8 mouse cellular contexts compared by ENCODE assay signal in the genomic region with DNA sequence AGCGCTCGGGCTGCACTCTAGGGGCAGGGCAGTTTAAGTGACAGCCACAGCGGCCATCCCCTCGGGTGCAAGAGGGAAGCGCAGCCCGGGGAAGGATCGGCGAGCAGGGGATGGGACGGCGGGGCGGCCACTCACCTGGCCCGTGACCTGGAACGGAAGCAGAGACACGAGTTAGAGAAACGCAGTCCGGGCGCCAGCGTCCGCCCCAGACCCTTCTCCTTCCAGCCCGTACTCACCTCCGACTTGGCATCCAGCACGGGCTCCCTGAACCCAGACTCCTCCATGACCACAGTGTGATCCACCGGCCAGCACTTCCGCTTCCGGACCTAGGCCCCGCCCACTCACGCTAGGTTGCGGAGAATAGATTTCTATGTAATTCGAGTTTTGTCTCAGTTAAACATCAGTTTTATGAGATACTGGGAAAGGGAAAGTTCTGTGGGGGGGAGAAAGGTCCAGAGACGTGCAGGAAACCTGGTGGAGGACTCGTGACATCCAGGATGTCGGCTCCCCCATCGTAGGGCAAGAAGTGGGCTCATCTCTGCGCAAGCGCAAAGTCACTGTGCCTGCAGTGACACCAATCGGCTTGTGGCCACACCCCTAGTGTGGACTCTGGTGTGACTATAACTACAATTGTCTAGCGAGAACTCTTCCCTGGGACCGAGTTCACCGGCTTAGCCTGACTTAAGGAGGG. TPM values are rescaled to one million over a fixed set of nuclear protein-coding genes. Genes with fewer than 3 reads are reported as not detected.
DNase-seq lines count a peak whose midpoint lies in the region; ATAC-seq lines count a peak whose summit lies in the region.

Gene Commd6 (minus strand): TSS at position 534 of the 691 bp plus-strand sequence.

- peak within 1 kb of the TSS; percentile 67 for H3K4me3 ChIP-seq in hindbrain, embryonic 16.5 days (ENCODE audit: low read length)
- H3K4me3 ChIP-seq in macrophage (ENCODE audit: inconsistent target): peak within 1 kb of the TSS; percentile 74

- H3K4me1 ChIP-seq in hindbrain, embryonic 16.5 days (ENCODE audit: control insufficient read depth, insufficient read depth, low read depth, low read length): peaks cover 4% of the 10 kb centered on the region

- H3K9ac ChIP-seq in hindbrain, embryonic 16.5 days (ENCODE audit: low read depth, low read length): peak within 1 kb of the TSS; percentile 90

- H3K27ac ChIP-seq in hindbrain, embryonic 16.5 days (ENCODE audit: low read depth, low read length): peak within 1 kb of the TSS; percentile 90
- H3K27ac ChIP-seq in macrophage: peak within 1 kb of the TSS; percentile 84

- H3K27me3 ChIP-seq in hindbrain, embryonic 16.5 days (replicated peaks; ENCODE audit: control insufficient read depth, insufficient read depth, low read length): no peaks in the 10 kb centered on the region

- H3K36me3 ChIP-seq in hindbrain, embryonic 16.5 days (ENCODE audit: control insufficient read depth, insufficient read depth, low read length): peaks cover 3% of the 10 kb centered on the region; the same call in 1 of the 2 replicates
- H3K36me3 ChIP-seq in macrophage (ENCODE audit: inconsistent target): peaks cover 7% of the 10 kb centered on the region; the same call in 1 of the 2 replicates

- WGBS in hindbrain, embryonic 16.5 days: 0% methylated on average over 38 of the region's 39 CpGs
- WGBS in macrophage (ENCODE audit: missing documents): 1% methylated on average over 39 of the region's 39 CpGs

- peak; percentile 89 for DNase-seq in T-cell, adult 2 months (ENCODE audit: low spot score)
- peak; percentile 91 to 92 for DNase-seq in cerebellum, postnatal 36 days
- DNase-seq in gastrocnemius, adult 18-20 months (ENCODE audit: low spot score): peak; percentile 93
- DNase-seq in left cerebral cortex, adult 18-20 months (ENCODE audit: low spot score in 2 of 2): peak; percentile 88 to 93
- peak; percentile 95 for DNase-seq in right cerebral cortex, adult 18-20 months
- peak; percentile 63 for DNase-seq in urinary bladder, postnatal 10 days (ENCODE audit: low spot score)

- peaks cover 13% of the 10 kb centered on the region for H3K79me2 ChIP-seq in macrophage (ENCODE audit: inconsistent target)

- peak; percentile 99 for ATAC-seq in hindbrain, embryonic 16.5 days

- peak within 1 kb of the TSS; percentile 90 for H3K4me2 ChIP-seq in hindbrain, embryonic 16.5 days (ENCODE audit: low read length)

- H3K9me3 ChIP-seq in hindbrain, embryonic 16.5 days (ENCODE audit: control insufficient read depth, low read length): no peaks in the 10 kb centered on the region

RNA-seq across cellular contexts. Expression of gene Commd6, which starts in this region (rescaled TPM):
- total RNA-seq in gastrocnemius, adult 18-20 months (2021): 10 to 100 TPM; 12.5 to 16.7 TPM
- polyA plus RNA-seq in hindbrain, embryonic 16.5 days (2015; fragmentation: Nextera tagmentation; extraction: Ambion mirVana): 77.9 and 95.2 TPM in 2 replicates
- total RNA-seq in left cerebral cortex, adult 18-20 months (2021): 10 to 100 TPM; 49.6 to 62.0 TPM
- 10 to 100 TPM in 11 of 26 experiments, 1 to 10 TPM in 15; 2.6 to 21.3 (median 8.9) TPM for total RNA-seq in macrophage (2018; cell fraction: chromatin; rRNA removed)
- total RNA-seq in macrophage (2018; cell fraction: cytosol; rRNA removed): 10 to 100 TPM; 31.7 to 55.6 (median 43.0) TPM
- 10 to 100 TPM in 20 of 26 experiments, 1 to 10 TPM in 6; 4.7 to 27.0 (median 12.8) TPM for total RNA-seq in macrophage (2018; cell fraction: nucleus; rRNA removed)
- polyA plus RNA-seq in macrophage (2018): 40.0 to 53.5 TPM (median 44.4 TPM) in 3 replicates

Comparison
In these comparisons a context has a peak if more than half of its experiments do, and no peak if none do; other contexts are left out.
1. Peak in every context shown above with its lines: DNase-seq, ATAC-seq, H3K4me3 ChIP-seq and H3K27ac ChIP-seq.